Mouse (Mus musculus): ENCODE results near the gene Rapgef4.

Rapgef4 gene

DNA sequence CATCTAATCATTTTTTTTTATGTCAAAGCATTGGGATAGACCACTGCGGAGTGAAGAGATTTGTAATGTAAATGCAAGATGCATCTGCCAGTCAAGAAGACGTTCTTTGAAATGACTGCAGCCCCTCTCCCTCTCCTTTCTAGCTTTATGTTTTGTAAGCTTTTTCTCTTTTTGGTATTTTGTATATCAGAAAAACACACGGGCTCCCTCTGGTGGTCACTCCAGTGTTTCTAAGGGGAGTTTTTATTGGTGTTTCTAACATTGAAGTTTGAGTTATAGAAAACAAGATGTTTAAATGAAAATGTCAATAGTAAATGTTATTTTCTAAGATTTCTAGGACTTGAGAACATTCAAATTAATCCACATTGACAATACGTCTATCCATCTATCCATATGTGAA lies 168.0 kb downstream of the Rapgef4 start:
- peak; percentile 55 to 83 for DNase-seq (ENCODE audit: low spot score in 2 of 2)

DNA sequence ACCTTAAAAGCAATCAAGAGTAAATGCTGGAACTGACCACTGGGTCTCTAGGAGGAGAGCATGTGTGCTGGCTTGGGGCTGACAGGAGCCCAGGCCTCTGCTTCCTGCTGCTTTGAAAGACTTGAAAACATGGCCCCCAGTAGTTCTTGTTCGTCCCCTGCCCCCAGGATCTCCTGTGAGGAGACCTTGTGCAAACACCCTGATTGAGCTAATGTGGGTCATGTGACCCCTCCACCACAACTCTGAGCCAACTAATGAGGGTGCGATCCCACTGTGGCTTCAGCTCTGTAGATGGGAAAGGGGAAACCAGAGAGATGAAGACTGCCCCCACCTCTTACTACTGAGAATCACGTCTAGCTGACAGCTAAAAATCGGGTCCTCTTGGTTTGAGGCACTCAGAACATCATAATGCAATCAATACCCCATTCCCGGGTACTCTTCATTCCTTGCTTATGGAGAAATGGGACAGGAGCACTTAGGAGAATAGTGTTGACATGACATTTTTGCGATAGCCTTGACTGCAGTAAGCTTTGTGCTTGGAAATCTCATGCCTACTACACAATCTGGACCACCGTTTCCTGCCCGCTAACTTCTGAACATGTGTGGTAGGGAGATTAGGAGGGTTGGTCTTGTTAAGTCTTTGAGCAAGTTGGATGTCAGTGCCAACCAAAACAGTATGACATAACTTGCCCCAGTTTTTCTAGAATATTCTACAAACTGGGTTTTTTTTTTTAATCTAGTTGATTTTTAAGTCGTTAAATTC lies 170.9 kb downstream of the Rapgef4 start:
- no peak for DNase-seq (ENCODE audit: low spot score in 2 of 2)

DNA sequence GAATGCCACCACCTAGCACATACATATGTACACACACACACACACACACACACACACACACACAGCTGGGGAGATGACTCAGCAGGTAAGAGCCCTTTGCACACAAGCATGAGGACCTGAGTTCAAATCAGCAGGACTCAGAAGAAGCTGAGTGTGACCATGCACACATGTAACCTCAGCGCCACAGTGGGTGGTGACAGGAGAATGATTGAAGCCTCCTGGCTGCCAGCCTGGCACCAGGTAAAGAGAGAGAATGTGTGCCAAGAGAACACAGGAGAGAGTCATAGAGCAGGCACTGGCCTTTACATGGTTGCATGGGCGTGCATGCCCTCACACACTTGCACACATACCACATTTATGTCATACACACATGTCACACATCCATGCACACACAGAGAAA lies 171.7 kb downstream of the Rapgef4 start:
- DNase-seq (ENCODE audit: low spot score in 2 of 2): no peak

DNA sequence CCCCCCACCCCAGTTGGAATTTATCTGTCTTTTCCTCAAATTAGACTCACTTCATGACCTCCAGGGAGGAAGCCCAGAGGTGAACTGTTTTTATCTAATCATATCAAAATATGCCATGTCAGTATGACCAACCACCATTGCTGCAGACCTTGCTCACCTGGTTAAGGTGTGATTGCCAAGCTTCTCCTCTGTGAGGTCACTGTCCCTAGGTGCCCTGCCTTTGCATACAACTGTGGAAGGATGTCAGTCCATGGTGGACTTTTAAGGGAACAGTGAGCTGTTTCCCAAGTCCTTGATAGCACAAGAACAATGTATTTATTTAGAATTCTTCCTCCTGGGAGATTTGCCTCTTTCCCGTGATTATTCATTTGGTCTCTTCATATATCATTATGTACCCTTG lies 172.8 kb downstream of the Rapgef4 start:
- DNase-seq (ENCODE audit: low spot score in 2 of 2): no peak

DNA sequence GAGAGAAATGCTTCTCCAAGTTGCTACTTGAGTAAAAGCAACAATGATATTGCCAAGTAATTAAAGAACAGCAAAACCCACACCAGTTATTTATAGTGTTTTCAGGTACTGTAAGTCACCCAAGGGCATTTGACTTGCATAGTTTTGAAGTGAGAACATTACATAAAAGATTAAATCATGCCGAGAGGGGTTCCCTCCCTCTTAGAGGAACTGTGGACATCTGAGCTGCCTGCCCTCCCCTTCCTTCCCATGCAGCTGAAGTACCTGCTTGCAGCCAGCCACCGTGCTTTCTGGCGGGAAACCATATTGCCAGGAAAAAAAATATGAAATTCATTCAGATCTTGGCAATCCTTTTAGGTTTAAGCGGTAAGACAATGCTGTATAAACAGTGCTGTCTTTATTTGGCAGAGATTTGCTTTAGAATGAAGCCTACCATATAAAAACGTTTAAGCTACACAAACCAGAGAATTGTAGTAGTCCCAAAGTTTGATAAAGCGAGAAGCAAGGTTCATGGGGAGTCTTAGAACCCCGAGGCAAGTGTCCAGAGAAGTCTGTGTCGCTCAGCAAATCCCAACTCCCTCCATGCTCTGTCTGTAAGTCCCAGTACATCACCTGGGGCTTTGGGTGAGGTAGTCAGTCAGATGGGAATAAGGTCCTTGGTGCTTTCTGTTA lies 174.2 kb downstream of the Rapgef4 start:
- no peak for DNase-seq (ENCODE audit: low spot score in 2 of 2)

DNA sequence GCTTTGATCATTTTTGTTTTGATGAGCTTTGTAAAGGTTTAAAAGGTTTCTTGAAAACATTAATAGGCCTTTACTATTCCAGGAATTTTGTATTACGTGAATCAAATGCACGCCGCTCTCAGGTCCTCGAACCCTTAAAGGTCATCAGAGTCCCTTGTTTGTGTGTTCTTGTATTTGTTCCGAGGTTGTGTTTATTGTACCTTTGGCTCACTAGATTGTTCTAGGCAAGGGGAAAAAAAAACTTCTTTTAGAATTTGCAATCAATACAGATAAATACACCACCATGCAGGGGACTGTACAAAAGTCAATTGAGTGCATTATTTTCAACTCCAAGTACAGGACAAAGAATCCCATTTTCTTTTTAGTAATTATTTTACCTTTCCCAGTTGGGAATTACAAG lies 175.4 kb downstream of the Rapgef4 start:
- no peak for DNase-seq (ENCODE audit: low spot score in 2 of 2)

DNA sequence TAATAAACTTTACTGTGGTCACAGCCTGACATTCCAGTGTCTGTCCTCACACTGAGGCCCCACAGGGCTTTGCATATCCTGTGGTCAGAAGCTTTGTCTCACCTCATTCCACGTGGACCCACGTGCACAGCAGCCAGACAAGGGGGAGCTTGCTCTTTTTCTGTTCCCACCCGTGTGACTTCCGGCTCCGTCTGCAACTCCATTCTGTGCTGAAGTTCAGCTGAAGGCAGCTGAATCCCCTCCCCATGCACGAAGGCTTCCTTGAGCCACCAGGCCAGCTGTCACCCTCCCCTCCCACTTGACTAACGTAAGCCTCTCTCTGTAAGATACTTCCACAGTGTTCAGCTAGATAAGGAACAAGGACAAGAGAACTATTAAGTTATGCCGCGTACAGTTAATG lies 176.5 kb downstream of the Rapgef4 start:
- no peak for DNase-seq (ENCODE audit: low spot score in 2 of 2)

DNA sequence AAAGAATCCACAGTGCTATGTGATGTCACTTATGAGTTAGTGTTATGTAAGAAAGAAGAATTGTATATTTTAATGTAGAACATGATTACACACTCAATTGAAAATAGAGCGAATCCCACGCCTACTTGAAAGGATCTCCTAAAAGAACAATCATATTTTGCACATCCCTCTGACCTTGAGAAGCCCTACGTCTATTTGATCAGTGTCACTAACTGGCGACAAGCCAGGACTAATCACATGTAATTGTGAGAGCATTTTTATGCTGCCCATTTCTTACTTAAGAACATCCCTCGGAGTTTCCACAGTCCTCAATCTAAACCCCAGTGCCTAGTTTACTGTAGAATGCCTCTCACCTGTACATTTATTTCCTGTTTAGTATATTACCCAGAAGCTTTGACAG lies 177.0 kb downstream of the Rapgef4 start:
- no peak for DNase-seq (ENCODE audit: low spot score in 2 of 2)

DNA sequence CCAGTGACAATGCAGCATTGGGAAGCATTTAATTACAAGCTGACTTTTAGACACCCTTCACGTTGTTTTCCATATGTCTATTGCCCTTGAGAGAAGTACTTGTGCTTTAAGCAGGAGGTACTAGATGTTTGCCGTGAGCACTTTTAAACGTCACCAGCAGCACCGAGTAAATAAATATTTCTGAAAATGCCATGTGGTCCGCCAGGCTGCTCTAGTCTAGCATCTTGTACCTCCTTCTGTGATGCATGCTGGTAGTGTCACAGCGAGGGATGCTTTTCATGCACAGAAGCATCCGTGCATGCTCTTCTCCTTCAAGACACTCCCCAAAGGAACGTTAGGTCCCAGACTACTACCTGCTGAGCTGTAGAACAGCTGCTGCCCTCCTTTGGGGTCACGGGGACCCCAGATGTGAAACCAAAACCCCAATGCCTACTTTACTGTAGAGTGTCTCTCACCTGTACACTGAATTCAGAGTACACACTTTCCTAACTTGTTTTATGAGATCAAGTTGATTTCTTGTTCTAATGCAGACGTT lies 177.7 kb downstream of the Rapgef4 start:
- no peak for DNase-seq (ENCODE audit: low spot score in 2 of 2)

DNA sequence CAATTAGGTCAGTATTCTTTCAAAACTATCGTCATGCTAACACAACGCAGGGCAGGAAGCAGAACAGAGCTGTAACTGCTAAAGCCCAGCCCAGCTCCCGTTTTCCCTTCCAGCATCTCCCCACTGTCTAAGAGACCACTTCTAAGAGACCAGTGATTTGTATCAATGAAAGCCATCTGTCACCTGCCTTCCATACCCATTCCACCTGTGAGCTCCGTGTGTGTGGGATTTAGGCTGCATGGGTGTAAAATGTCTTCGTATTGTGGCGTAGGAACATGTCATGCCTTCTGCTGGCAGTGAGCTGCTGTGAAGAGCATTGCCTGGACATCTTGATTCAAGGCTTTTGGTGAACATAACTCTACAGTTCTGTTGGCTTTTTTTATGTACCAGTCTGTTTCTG lies 178.2 kb downstream of the Rapgef4 start:
- no peak for DNase-seq (ENCODE audit: low spot score in 2 of 2)

DNA sequence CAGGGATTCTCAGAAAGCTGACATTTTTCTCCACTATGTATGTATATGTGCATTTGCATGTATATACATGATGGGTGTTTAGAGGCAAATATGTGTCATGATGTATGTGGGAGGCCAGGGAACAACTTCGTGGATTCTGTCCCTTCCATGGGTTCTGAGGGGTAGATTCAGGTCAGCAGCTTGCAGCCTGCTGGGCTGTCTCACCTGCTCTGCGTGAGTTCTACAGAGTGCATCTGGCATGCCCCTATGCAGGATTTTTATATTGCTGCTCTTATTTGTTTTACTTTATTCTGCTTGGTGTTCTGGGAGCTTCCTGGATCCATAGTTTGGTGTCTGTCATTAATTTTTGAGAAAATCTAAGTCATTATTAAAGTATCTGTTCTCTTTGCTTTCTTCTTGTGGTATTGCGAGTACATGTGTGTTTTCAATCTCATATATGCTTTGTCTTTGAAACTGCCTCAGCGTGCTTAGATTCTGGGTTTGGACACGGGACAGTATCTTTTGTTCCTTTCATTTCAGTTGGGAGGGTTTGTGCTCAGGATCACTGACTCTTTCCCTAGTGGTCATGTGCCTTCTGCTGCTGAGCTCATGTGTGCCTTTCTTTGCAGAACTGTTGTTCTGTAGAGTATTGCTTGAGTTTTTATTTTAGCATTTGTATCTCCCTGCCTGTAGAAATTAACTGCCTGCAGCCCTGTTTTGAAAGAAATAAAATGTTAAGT lies 184.3 kb downstream of the Rapgef4 start:
- DNase-seq (ENCODE audit: low spot score in 2 of 2): no peak

DNA sequence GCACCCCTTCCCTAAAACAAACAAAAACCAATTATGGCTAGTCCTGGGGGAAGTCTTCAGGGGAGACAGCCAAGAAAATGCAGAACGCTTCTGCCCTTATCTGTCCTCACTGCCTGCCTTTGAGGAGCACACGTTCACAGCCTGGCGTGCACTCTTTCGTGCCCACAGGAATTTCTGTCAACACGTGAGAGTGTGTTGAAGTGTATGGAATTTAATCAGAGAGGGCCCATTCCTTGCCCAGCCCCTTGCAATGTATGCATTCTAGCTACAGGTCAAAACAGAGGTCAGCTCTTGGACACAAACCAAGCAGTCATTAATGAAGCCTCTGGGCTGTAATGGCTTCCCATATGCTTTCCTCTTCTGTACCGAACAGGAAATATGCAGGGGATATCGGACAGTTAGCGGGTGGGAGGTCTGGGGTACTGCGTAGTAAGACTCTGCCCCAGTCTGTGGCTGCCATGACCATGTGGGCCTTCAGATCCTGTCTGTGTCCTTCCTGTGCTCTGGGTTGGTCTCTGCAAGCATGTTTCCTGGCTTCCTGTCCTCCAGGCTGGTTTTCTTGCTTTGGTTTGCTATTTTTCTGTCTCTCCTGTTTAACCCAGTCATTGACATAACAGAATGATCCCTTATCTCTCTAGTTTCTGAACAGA lies 188.5 kb downstream of the Rapgef4 start:
- no peak for DNase-seq (ENCODE audit: low spot score in 2 of 2)

DNA sequence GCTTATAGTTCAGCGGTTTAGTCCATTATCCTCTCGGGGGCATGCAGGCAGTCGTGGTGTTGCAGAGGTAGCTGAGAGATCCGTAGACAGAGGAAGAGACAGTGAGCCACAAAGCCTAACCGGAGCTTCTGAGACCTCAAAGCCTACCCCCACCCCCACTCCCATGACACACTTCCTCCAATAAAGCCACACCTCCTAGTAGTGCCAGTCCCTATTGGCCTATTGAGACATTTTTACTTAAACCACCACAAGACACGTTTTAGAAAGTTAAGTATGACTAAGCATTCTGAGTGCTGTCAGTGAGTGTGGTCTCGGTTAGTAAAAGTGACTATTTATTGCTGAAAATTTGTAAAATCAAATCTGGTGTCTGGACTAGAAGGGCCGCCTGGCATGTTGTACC lies 189.5 kb downstream of the Rapgef4 start:
- DNase-seq (ENCODE audit: low spot score in 2 of 2): peak; percentile 55 to 76

DNA sequence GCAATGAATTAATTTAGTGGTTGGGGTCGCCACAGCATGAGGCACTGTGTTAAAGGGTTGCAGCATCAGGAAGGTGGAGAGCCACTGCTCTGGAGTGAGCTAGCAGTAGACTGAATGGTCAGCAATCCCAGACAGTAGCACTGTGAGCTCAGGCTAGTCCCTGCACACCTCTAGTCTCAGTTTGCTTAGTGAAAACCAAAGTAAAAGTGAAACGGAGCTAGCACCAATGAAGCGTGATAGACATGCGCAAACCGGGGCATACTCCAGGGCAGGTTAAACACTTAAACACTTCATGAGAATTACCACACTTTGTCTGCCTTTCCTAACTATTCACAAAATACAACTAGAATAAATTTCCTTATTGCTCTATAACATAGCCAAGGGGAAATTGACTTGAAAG lies 190.2 kb downstream of the Rapgef4 start:
- no peak for DNase-seq (ENCODE audit: low spot score in 2 of 2)

DNA sequence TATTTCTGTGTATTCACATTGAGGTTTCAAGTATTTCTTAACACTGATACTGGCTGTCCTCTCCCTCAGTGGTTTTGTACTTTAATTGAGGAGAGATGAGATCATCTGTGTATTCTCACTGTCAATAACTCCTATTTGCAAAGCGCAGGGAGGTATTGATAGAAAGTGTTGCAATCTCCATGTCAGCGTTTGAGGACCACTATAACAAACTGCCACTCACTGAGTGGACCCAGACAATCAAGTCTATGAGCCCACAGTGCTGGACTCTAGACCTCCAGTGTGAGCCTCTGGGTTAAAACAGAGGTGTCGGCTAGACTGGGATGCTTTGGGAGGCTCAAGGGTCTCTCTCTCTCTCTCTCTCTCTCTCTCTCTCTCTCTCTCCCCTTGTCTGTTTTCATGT lies 192.0 kb downstream of the Rapgef4 start:
- DNase-seq (ENCODE audit: low spot score in 2 of 2): no peak

DNA sequence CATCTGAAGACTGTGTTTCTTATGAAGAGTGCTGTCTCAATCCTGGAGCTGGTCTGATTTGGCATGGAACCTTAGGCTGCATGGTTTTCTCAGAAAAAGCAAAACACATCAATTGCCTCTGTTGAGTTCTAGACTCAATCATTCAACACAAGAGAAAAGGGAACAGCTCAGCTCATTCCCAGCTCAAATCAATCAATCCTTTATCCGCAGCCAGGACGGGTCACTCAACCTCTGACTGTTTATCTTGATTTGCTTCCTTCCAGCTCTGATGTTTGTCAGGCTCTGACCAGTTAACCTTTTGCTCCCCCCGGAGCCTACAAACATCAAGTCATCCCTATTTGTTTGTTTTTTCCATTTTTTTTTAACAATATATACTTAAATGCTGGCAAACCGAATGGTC lies 192.8 kb downstream of the Rapgef4 start:
- DNase-seq (ENCODE audit: low spot score in 2 of 2): no peak

DNA sequence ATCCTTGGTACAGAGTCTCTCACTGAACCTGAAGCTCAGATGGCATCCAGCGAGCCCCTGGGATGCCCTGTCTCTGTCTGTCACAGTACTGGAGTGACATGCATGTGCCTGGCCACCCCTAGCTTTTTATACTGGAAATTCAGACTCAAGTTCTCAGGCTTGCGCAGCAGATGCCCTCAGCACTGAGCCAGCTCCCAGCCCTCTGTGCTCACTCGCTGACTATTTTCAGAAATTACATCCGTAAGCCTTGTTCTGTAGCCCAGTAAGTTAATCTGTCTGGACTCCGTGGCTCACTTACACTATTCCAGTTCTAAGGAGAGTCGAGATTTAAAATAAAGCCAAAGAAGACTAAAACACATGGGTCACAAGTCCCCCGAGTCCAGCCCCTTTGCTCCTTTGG lies 194.5 kb downstream of the Rapgef4 start:
- no peak for DNase-seq (ENCODE audit: low spot score in 2 of 2)

DNA sequence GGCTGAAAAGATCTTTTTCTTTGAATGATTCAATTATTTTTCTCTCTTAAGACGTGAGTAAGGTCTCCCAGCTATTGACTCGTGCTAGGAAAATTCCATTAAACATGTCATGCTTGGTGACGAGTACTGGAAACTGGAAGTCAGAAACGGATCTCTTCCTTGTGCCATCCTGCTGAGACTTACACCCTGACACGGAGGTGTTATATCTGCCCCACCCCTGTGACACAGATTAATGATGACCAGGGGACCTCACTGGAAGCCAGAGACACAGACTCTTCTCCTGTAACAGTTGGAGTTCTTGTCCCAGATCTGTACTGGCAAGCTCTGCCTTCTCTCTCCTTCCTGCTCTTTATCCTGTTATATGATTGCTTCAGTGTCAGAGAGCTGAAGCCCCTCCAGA lies 194.9 kb downstream of the Rapgef4 start:
- DNase-seq (ENCODE audit: low spot score in 2 of 2): no peak

DNA sequence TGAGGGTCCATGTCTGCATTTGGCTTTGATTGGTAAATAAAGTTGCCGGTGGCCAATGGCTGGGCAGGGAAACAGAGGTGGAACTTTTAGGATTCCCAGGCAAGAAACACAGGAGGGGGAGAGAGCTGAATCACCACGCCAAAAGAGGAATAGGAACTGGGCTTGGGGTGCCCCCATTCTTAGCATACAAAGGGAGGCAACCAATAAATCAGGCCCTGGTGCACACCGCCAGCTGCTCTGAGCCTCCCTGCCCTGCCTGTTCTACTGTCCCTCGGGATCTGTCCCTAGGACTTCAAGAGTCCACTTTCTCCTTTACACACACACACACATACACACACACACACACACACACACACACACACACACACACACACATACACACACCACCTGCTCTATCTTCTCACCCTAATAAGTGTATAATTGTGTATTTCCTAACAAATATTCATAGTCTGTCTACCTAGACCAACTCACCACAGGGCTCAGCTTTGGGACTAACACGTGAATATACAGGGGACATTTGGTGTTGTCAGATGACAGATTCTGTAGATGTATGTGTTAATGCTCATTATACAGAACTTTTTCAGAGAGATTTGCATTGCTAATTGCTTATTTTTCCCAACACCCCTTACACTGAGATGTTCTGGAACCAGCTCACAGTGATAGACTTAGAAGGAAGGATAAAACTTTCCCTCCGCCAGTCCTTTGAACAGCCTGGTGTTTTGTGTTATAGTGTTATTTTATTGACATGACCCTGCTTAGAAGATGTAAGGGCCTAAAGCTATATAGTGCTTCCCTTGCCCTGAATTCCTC lies 196.4 kb downstream of the Rapgef4 start:
- DNase-seq (ENCODE audit: low spot score in 2 of 2): no peak

DNA sequence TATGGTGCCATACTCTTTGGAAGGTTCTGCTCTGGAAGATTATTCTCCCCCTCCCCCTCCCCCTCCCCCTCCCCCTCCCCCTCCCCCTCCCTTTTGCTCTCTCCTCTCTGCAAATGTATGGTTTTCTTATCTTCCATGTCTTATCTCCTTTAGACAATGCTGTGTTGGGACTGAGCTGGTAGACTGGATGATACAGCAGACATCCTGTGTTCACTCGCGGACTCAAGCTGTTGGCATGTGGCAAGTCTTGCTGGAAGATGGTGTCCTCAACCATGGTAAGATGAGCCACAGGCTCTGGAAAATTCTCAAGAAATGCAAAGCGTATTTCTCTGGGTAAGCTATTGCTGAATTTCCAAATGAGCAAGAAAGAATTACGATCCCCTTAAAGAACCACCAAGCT lies 197.0 kb downstream of the Rapgef4 start:
- DNase-seq (ENCODE audit: low spot score in 2 of 2): no peak

DNA sequence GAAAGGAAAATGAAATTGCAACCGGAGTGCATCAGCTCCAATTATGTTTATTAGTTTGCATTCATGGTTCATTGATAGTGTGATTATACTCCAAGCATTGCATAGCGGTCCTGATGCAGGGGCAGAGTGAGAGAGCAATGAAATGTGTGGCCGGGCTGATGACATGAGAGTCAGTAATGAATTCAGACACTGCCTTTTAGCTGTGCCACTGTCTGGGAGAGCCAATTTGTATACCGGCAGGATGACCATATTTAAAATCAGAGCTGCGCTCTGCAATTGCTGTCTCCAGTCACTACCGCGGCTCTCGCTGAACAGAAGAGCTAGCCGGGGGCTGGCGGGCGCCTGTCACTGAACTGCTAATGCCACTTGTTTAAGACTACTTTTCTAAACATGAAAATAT lies 197.5 kb downstream of the Rapgef4 start:
- no peak for DNase-seq (ENCODE audit: low spot score in 2 of 2)
